In the genomic region with DNA sequence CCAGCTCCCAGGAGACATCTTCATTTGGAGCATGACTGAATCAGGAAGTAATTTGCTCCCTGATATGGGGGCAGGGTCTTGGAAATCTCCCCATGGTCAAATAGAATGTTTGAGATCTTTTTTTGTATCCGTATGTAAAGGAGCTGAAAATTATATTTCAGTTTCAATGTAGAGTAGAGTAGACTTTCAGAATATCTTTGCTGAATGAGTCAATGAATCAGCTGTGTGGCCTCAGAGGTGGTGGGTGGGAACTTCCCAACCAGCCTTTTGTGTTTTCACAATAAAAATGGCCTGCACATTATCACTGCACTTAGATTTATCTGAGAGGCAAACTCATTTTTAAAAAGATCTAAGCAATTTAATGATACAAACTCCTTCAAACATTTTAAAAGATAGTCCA, we compare ENCODE assay signal across 16 mouse cellular contexts. TPM values are rescaled to one million over a fixed set of nuclear protein-coding genes. Genes with fewer than 3 reads are reported as not detected.
DNase-seq lines count a peak whose midpoint lies in the region; TF ChIP-seq lines count a peak whose summit lies in the region.
"Had no signal": no experiment of that assay in that cellular context is flagged by ENCODE, and none has a peak within 500 bp of the region (broad histone marks: within the 10 kb centered on the region; RNA-seq: fewer than 3 reads in every experiment).

No protein-coding gene starts in this region.

- H3K4me3 ChIP-seq in CH12.LX (replicated peaks in 1 of 3; ENCODE audit: low read depth in 2 of 3, low read length in 2 of 3, poor library complexity in 1 of 3) = no peak overlapping the region

- in situ Hi-C loops in CH12.LX (cut with MboI; ENCODE audit: low pct_ligation_motif_present, low pct_unique_long_range_greater_than_20kb, low sequenced_read_pairs) = no loop called here

- no peaks in the 10 kb centered on the region for H3K9me3 ChIP-seq in CH12.LX (replicated peaks; ENCODE audit: low read length)
- H3K9me3 ChIP-seq: G1E had no signal

- TF ChIP-seq POLR2A in CH12.LX (IDR thresholded peaks at IDR 0.05; ENCODE audit: low read depth, low read length) = no peak

- H3K4me2 ChIP-seq in CH12.LX (ENCODE audit: insufficient read depth, low read depth, poor library complexity, severe bottlenecking) = no peak overlapping the region; the same call in 1 of the 2 replicates

- peaks cover 5 to 21% of the 10 kb centered on the region in 2 experiments for H3K4me1 ChIP-seq in CH12.LX (ENCODE audit: control insufficient read depth in 1 of 2, insufficient read depth in 2 of 2)

- no peak for TF ChIP-seq CTCF in CH12.LX (conservative IDR thresholded peaks at IDR 0.05 in 1 of 2, IDR thresholded peaks at IDR 0.05 in 1 of 2; ENCODE audit: low read depth in 2 of 2, low read length in 2 of 2)

- no peak overlapping the region for H3K9ac ChIP-seq in CH12.LX (ENCODE audit: insufficient read depth, low read depth)

- no peak for TF ChIP-seq RAD21 in CH12.LX (IDR thresholded peaks at IDR 0.05; ENCODE audit: low read depth, low read length)

- H3K79me2 ChIP-seq in CH12.LX (replicated peaks; ENCODE audit: control insufficient read depth, extremely low read depth, insufficient read depth, poor library complexity, severe bottlenecking) = no peaks in the 10 kb centered on the region

- no peak overlapping the region for H3K27ac ChIP-seq in CH12.LX (ENCODE audit: insufficient read depth, low read depth)

- H3K36me3 ChIP-seq in CH12.LX (replicated peaks in 1 of 2; ENCODE audit: control insufficient read depth in 1 of 2, insufficient read depth in 1 of 2, low read length in 1 of 2) = peaks cover 0 to 23% of the 10 kb centered on the region in 2 experiments

- H3K27me3 ChIP-seq in CH12.LX (replicated peaks) = no peaks in the 10 kb centered on the region
- H3K27me3 ChIP-seq: Patski had no signal

- TF ChIP-seq EP300 in CH12.LX (IDR thresholded peaks at IDR 0.05; ENCODE audit: low read length) = 0 out of 2 replicates have a peak, but pooled peaks have one; percentile 13

- no peak for DNase-seq in CH12.LX (ENCODE audit: extremely low read depth)
- no peak for DNase-seq in spleen, postnatal 14 days (ENCODE audit: low spot score in 2 of 2)
- DNase-seq: adrenal gland, adult 2 months; adrenal gland, adult 8-10 months; adrenal gland, postnatal 10 days; adrenal gland, postnatal 14 days; adrenal gland, postnatal 25 days; adrenal gland, postnatal 36 days; B cell, adult 2 months; cerebellum, adult 11 months; cerebellum, adult 11-12 months; cerebellum, adult 18-20 months; cerebellum, adult 2 months; cerebellum, adult 8-10 months had no signal

- dilution Hi-C loops in CH12.LX (cut with MboI; ENCODE audit: extremely low pct_ligation_motif_present, extremely low pct_unique_long_range_greater_than_20kb, low sequenced_read_pairs) = no loop called here

TF ChIP-seq in CH12.LX, 34 proteins besides CTCF, POLR2A, EP300 and RAD21:
- TF ChIP-seq IRF4 (IDR thresholded peaks at IDR 0.05; ENCODE audit: low read depth, low read length) (peak; percentile 52; the same call in 1 of the 2 replicates), ETS1 (conservative IDR thresholded peaks at IDR 0.05; ENCODE audit: low read depth, low read length) (peak; percentile 62), MAFK (IDR thresholded peaks at IDR 0.05; ENCODE audit: insufficient replicate concordance, low read length) (no peak)

RNA-seq across cellular contexts. Expression of a gene that starts 58.6 kb away (rescaled TPM):
- total RNA-seq in CH12.LX (2012; rRNA removed) (15.0 and 19.3 TPM in 2 replicates), CH12.LX (2014; rRNA removed) (25.5 and 27.1 TPM in 2 replicates)
- 13.0 and 13.1 TPM in 2 replicates for polyA plus RNA-seq in CH12.LX (2012; ENCODE audit: insufficient read length, low read depth)
